Mouse (Mus musculus): ENCODE results near the gene Vps53. TPM values are rescaled to one million over a fixed set of nuclear protein-coding genes. Genes with fewer than 3 reads are reported as not detected.

Gene Vps53
- polyA plus RNA-seq, 1 experiment from 2014 or later, result 48.5 TPM

- no peaks in the 10 kb centered on the region for H3K27me3 ChIP-seq (ENCODE audit: control insufficient read depth, insufficient read depth, low read length)
- no peaks in the 10 kb centered on the region for H3K9me3 ChIP-seq (replicated peaks; ENCODE audit: control insufficient read depth, low read length)
- H3K27ac ChIP-seq (ENCODE audit: low read length), result peak overlapping the region; percentile 62; the same call in 1 of the 2 replicates
- peaks cover 11% of the 10 kb centered on the region; the same call in 1 of the 2 replicates for H3K36me3 ChIP-seq (ENCODE audit: control insufficient read depth, insufficient read depth, low read length)
- WGBS, result 64% methylated on average over 5 of the region's 5 CpGs
- H3K4me1 ChIP-seq (ENCODE audit: control insufficient read depth, insufficient read depth, low read length), result 0 out of 2 replicates have a peak, but pooled peaks cover 1% of the 10 kb centered on the region
- no peak overlapping the region for H3K4me3 ChIP-seq (replicated peaks; ENCODE audit: low read length)
- H3K4me2 ChIP-seq (ENCODE audit: low read depth, low read length), result no peak overlapping the region
- no peak overlapping the region for H3K9ac ChIP-seq (ENCODE audit: low read length)
- ATAC-seq (ENCODE audit: insufficient read depth, low FRiP score), result no peak
Measured at GRCm38 (mm10) chr11:76130859-76131258, 48.6 kb downstream of the Vps53 start.

- H3K36me3 ChIP-seq (ENCODE audit: control insufficient read depth, insufficient read depth, low read length), result no peaks in the 10 kb centered on the region
- ATAC-seq (ENCODE audit: insufficient read depth, low FRiP score), result peak; percentile 81; the same call in 1 of the 2 replicates
- H3K4me3 ChIP-seq (replicated peaks; ENCODE audit: low read length), result no peak overlapping the region
- 38% methylated on average over 8 of the region's 8 CpGs for WGBS
- H3K27ac ChIP-seq (ENCODE audit: low read length), result peak overlapping the region; percentile 77
- no peak overlapping the region for H3K4me2 ChIP-seq (ENCODE audit: low read depth, low read length)
- H3K9ac ChIP-seq (ENCODE audit: low read length), result no peak overlapping the region
- no peaks in the 10 kb centered on the region for H3K9me3 ChIP-seq (replicated peaks; ENCODE audit: control insufficient read depth, low read length)
- no peaks in the 10 kb centered on the region for H3K27me3 ChIP-seq (ENCODE audit: control insufficient read depth, insufficient read depth, low read length)
- H3K4me1 ChIP-seq (ENCODE audit: control insufficient read depth, insufficient read depth, low read length), result peaks cover 22% of the 10 kb centered on the region
Measured at GRCm38 (mm10) chr11:76125386-76125785, 54.1 kb downstream of the Vps53 start.

- Histone ChIP-seq H3K4me3 (replicated peaks; ENCODE audit: low read length) (no peak overlapping the region), H3K27me3 (ENCODE audit: control insufficient read depth, insufficient read depth, low read length) (no peaks in the 10 kb centered on the region), H3K9me3 (replicated peaks; ENCODE audit: control insufficient read depth, low read length) (no peaks in the 10 kb centered on the region), H3K4me2 (ENCODE audit: low read depth, low read length) (no peak overlapping the region), H3K36me3 (ENCODE audit: control insufficient read depth, insufficient read depth, low read length) (no peaks in the 10 kb centered on the region), H3K27ac (ENCODE audit: low read length) (no peak overlapping the region; the same call in 1 of the 2 replicates), H3K4me1 (ENCODE audit: control insufficient read depth, insufficient read depth, low read length) (peaks cover 26% of the 10 kb centered on the region), H3K9ac (ENCODE audit: low read length) (no peak overlapping the region)
- 89% methylated on average over 1 of the region's 1 CpGs for WGBS
- no peak for ATAC-seq (ENCODE audit: insufficient read depth, low FRiP score)
Measured at GRCm38 (mm10) chr11:76123517-76123916, 55.9 kb downstream of the Vps53 start.

GRCm38 (mm10) chr11:76122571-76122970 lies 56.9 kb downstream of the Vps53 start:
- no peaks in the 10 kb centered on the region for H3K9me3 ChIP-seq (replicated peaks; ENCODE audit: control insufficient read depth, low read length)
- no peak overlapping the region for H3K4me3 ChIP-seq (replicated peaks; ENCODE audit: low read length)
- no peaks in the 10 kb centered on the region for H3K27me3 ChIP-seq (ENCODE audit: control insufficient read depth, insufficient read depth, low read length)
- H3K4me1 ChIP-seq (ENCODE audit: control insufficient read depth, insufficient read depth, low read length), result peaks cover 26% of the 10 kb centered on the region
- no peak overlapping the region for H3K4me2 ChIP-seq (ENCODE audit: low read depth, low read length)
- WGBS, result 74% methylated on average over 2 of the region's 2 CpGs
- H3K27ac ChIP-seq (ENCODE audit: low read length), result no peak overlapping the region; the same call in 1 of the 2 replicates
- ATAC-seq (ENCODE audit: insufficient read depth, low FRiP score), result no peak
- H3K9ac ChIP-seq (ENCODE audit: low read length), result no peak overlapping the region
- no peaks in the 10 kb centered on the region for H3K36me3 ChIP-seq (ENCODE audit: control insufficient read depth, insufficient read depth, low read length)

GRCm38 (mm10) chr11:76121086-76121485 lies 58.4 kb downstream of the Vps53 start:
- Histone ChIP-seq H3K9me3 (replicated peaks; ENCODE audit: control insufficient read depth, low read length) (no peaks in the 10 kb centered on the region), H3K27ac (ENCODE audit: low read length) (peak overlapping the region; percentile 29; the same call in 1 of the 2 replicates), H3K9ac (ENCODE audit: low read length) (no peak overlapping the region), H3K4me1 (ENCODE audit: control insufficient read depth, insufficient read depth, low read length) (peaks cover 26% of the 10 kb centered on the region), H3K4me2 (ENCODE audit: low read depth, low read length) (no peak overlapping the region), H3K36me3 (ENCODE audit: control insufficient read depth, insufficient read depth, low read length) (0 out of 2 replicates have a peak, but pooled peaks cover 10% of the 10 kb centered on the region), H3K27me3 (ENCODE audit: control insufficient read depth, insufficient read depth, low read length) (no peaks in the 10 kb centered on the region), H3K4me3 (replicated peaks; ENCODE audit: low read length) (no peak overlapping the region)
- WGBS, result 67% methylated on average over 4 of the region's 4 CpGs
- no peak for ATAC-seq (ENCODE audit: insufficient read depth, low FRiP score)

- Histone ChIP-seq H3K4me2 (ENCODE audit: low read depth, low read length) (no peak overlapping the region), H3K4me3 (replicated peaks; ENCODE audit: low read length) (no peak overlapping the region), H3K4me1 (ENCODE audit: control insufficient read depth, insufficient read depth, low read length) (peaks cover 20% of the 10 kb centered on the region), H3K9ac (ENCODE audit: low read length) (no peak overlapping the region), H3K9me3 (replicated peaks; ENCODE audit: control insufficient read depth, low read length) (no peaks in the 10 kb centered on the region), H3K36me3 (ENCODE audit: control insufficient read depth, insufficient read depth, low read length) (0 out of 2 replicates have a peak, but pooled peaks cover 10% of the 10 kb centered on the region), H3K27me3 (ENCODE audit: control insufficient read depth, insufficient read depth, low read length) (no peaks in the 10 kb centered on the region), H3K27ac (ENCODE audit: low read length) (peak overlapping the region; percentile 73)
- ATAC-seq (ENCODE audit: insufficient read depth, low FRiP score), result peak; percentile 58; the same call in 1 of the 2 replicates
- 27% methylated on average over 10 of the region's 10 CpGs for WGBS
Measured at GRCm38 (mm10) chr11:76120407-76120901, 59.0 kb downstream of the Vps53 start.

GRCm38 (mm10) chr11:76110416-76110815 lies 69.0 kb downstream of the Vps53 start:
- no peak overlapping the region for H3K27ac ChIP-seq (ENCODE audit: low read length)
- no peaks in the 10 kb centered on the region for H3K27me3 ChIP-seq (ENCODE audit: control insufficient read depth, insufficient read depth, low read length)
- H3K9me3 ChIP-seq (replicated peaks; ENCODE audit: control insufficient read depth, low read length), result no peaks in the 10 kb centered on the region
- no peaks in the 10 kb centered on the region for H3K36me3 ChIP-seq (ENCODE audit: control insufficient read depth, insufficient read depth, low read length)
- H3K4me3 ChIP-seq (replicated peaks; ENCODE audit: low read length), result no peak overlapping the region
- H3K4me2 ChIP-seq (ENCODE audit: low read depth, low read length), result no peak overlapping the region
- no peak overlapping the region for H3K9ac ChIP-seq (ENCODE audit: low read length)
- peaks cover 11% of the 10 kb centered on the region for H3K4me1 ChIP-seq (ENCODE audit: control insufficient read depth, insufficient read depth, low read length)
- ATAC-seq (ENCODE audit: insufficient read depth, low FRiP score), result no peak
- WGBS, result 96% methylated on average over 3 of the region's 3 CpGs

GRCm38 (mm10) chr11:76106551-76107496 lies 72.6 kb downstream of the Vps53 start:
- ATAC-seq (ENCODE audit: insufficient read depth, low FRiP score), result peak; percentile 82
- H3K4me2 ChIP-seq (ENCODE audit: low read depth, low read length), result no peak overlapping the region
- peak overlapping the region; percentile 69 for H3K27ac ChIP-seq (ENCODE audit: low read length)
- H3K36me3 ChIP-seq (ENCODE audit: control insufficient read depth, insufficient read depth, low read length), result no peaks in the 10 kb centered on the region
- WGBS, result 36% methylated on average over 11 of the region's 11 CpGs
- H3K9ac ChIP-seq (ENCODE audit: low read length), result no peak overlapping the region; the same call in 1 of the 2 replicates
- H3K4me3 ChIP-seq (replicated peaks; ENCODE audit: low read length), result no peak overlapping the region
- H3K9me3 ChIP-seq (replicated peaks; ENCODE audit: control insufficient read depth, low read length), result no peaks in the 10 kb centered on the region
- peaks cover 11% of the 10 kb centered on the region for H3K4me1 ChIP-seq (ENCODE audit: control insufficient read depth, insufficient read depth, low read length)
- no peaks in the 10 kb centered on the region for H3K27me3 ChIP-seq (ENCODE audit: control insufficient read depth, insufficient read depth, low read length)

- no peak overlapping the region for H3K4me2 ChIP-seq (ENCODE audit: low read depth, low read length)
- H3K9ac ChIP-seq (ENCODE audit: low read length), result no peak overlapping the region
- peak overlapping the region; percentile 61 for H3K27ac ChIP-seq (ENCODE audit: low read length)
- no peak overlapping the region for H3K4me3 ChIP-seq (replicated peaks; ENCODE audit: low read length)
- ATAC-seq (ENCODE audit: insufficient read depth, low FRiP score), result no peak
- H3K4me1 ChIP-seq (ENCODE audit: control insufficient read depth, insufficient read depth, low read length), result peaks cover 31% of the 10 kb centered on the region
- H3K36me3 ChIP-seq (ENCODE audit: control insufficient read depth, insufficient read depth, low read length), result no peaks in the 10 kb centered on the region
- H3K27me3 ChIP-seq (ENCODE audit: control insufficient read depth, insufficient read depth, low read length), result no peaks in the 10 kb centered on the region
- H3K9me3 ChIP-seq (replicated peaks; ENCODE audit: control insufficient read depth, low read length), result no peaks in the 10 kb centered on the region
Measured at GRCm38 (mm10) chr11:76101154-76101553, 78.3 kb downstream of the Vps53 start.
